Mouse (Mus musculus) E14TG2a.4 (cell line): ENCODE results near the gene Nomo1.

Source experiments
- CTCF ChIP-seq: conservative IDR thresholded peaks from 2 replicates; pipeline ENCODE4 v1.5.1; 2014; ENCODE audit warnings: low read length
- NANOG ChIP-seq: IDR thresholded peaks from 2 replicates; pipeline ENCODE4 v1.6.1; 2014; ENCODE audit warnings: borderline replicate concordance, low read length, mixed read lengths

DNA sequence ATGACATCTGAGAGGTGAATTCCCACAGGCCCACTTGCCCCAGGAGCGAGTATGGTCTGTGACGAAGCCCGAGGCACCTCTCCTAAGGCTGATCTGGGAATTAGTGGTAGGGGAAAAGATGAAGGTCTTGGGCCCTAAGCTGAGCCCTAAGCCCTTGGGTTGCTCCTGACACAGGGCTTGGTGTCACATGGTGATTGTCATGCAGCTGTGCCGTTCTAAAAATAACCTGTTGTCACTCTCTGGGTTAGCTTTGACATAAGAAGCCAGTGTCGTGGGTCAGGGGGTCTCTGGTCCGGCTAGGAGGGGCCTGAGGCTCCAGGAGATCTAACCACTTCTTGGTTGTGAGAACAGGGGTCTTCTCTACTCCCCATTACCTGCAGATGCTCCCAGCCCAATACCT is 78.4 kb downstream of the Nomo1 start:
- TF ChIP-seq CTCF (no peak), NANOG (no peak)
